Mouse (Mus musculus): Measurements from ENCODE around the gene Kif26a.

GRCm38 (mm10) chr12:112111323-112111722 lies 34.7 kb upstream of the Kif26a start:
- TF ChIP-seq POLR2A (IDR thresholded peaks at IDR 0.05; ENCODE audit: borderline replicate concordance, low read depth, low read length): no peak
- TF ChIP-seq CTCF (IDR thresholded peaks at IDR 0.05; ENCODE audit: low read depth, low read length): no peak
